Mouse (Mus musculus): ENCODE measurements at regions not wholly inside any gene's neighbourhood (a gene's known extent, or its start where the extent isn't known, plus 50 kb on each side); places are given as distances from the start of the nearest gene placed in this dataset.

DNA sequence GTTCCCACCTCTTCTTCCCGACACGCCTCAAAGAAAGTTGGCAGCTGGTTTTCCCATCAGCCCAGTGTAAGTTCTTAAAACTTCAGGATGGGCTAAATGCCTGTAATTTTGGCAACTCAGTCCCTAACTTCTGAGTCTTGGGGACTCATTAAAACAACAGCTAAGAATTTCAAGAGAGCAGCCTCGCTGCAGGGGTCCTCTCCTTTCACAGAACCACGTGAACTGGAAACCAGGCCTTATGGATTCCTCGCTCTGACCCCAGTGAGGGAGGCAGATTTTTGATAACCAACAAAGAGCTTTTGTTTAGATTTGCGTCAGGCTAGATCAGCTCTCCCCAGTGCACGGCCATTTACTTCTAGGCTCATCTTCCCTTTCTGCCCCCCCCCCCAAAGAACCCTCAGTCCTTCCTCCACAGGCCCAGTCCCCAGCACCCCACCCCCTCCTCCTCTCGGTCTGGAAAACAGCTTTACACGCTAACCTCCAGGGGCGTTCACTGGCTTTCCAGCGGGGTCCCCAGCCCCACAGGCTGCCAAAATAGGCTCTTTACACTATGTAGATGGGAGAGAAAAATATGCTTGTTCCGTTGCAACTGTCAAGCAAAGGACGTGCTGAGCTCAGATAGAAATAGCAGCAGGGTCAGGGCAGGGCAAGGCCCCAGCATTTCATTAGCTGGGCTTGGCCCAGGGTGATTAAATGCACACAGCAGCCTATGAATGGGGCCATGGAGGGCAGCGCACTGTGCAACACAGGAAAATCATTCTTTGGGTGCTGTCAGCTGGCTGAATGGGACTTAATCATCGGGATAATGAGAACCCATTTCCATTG lies 233.5 kb downstream of the Zfp36l1 start:
- peak; percentile 86 for DNase-seq

DNA sequence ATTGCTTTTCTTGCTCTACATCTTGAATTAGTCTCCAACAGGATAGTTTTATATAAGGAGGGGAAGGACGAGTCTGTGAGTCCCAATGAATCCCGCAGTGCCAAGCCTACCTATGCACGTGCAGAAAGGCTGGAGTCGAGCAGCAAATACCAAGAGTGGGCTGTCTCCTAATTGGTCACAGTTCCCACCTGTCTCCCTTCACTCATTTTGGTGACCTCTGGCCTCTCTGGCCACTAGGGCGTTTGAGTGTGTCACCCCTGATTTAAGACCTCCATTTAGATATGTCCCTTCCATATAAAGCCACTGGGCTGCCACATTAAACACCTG lies 234.1 kb downstream of the Zfp36l1 start:
- no peak for DNase-seq

DNA sequence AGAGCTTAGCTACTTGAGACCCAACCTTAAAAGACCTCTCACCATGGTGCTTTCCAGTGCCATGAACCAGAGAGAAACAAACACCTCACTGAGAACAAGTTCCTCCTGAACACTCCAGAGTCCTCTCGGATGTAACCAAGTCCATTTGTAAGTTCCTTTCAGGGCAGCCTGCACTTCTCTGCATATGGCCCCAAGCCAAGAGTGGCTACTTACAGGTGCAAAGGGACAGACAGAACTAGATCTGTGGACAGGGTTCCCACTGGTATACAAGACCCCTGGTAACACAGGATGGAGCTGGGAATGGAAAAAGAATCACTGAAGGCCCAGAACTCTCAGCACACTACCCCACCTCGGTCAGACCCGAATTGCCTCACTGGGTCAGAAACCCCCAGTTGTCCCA lies 234.7 kb downstream of the Zfp36l1 start:
- DNase-seq = no peak

DNA sequence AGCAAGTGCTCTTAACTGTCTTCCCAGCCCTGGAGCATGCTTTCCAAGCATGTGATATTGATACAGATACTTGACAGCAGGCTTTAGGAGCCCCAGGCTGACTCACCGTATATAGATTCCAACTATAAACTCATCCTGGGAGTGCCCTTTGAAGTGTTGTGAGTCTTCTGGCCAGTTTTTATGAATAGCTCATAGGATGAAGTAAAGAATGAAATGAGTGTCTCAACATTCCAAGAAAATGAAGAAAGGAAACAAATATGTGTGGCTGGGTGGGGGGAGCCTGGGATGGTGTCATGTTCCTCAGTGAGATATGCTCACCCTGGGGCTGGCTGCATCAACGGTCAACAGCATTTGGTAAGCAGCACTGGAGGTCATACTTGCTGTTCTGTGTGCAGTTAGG lies 238.5 kb downstream of the Zfp36l1 start:
- DNase-seq = no peak

DNA sequence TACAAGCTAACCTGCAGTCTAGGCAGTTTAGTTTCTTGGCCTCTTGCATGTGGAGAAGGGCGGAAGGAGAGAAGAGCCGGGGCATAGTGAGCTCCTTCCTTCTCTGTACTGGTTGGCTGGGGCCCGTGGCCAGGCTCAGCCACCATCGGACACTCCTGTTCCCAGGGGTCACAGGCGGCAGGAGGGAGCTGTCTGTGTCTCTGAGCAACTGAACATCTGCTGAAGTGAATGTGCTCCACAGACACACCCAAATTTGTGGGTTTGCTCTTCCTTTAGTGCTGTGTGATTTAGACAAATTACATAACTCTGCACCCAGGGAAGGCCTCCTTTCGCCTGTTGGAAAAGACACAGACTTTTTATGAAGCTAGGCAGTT lies 247.6 kb downstream of the Zfp36l1 start:
- no peak for DNase-seq

DNA sequence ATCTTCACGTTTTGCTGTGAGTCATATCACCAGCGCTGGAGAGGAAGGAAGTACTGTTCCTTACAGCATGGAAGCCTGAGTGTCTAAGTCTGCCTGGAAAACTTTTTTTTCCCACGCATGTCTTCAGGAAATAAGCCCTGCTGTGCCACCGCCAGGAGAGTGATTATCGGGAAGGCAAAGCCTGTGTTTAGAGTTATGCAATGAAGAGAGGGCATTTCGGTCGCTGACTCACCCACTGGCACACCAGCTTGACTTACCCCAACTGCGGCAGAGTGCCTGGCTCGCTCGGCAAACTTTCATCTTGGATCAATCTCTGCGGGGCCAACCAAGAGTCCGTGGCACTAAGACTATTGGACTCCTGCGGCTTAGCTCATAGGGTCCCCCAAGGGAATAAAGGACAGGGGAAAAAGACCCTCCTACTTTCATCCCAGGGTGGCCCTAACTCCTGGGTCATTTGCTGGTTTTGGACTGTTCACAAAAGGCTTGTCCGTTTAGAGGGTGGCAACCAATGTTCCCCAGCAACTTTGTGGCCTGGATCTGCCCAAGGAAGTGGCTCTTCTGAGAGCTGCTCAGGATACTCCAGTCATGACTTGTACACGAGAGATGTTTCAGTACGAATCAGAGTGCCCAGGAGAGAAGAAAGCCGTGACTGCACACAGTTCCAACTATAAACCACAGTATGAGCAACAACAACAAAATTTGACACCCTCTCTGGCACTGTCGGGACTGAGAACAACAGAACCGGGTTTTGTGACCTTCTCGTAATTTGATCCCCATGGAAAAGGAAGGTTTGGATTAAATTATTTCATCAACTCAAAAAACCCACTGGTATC lies 248.3 kb downstream of the Zfp36l1 start:
- no peak for DNase-seq
